Mouse (Mus musculus) brain, embryonic 14.5 days (tissue): ENCODE measurements around the gene Antxr2.

Experiments
- CTCF ChIP-seq: fragments of 200-500 bp; IDR thresholded peaks from 2 replicates; pipeline ENCODE4 v1.5.1; 2012; ENCODE audit warnings: inconsistent platforms, mild to moderate bottlenecking, moderate library complexity, borderline replicate concordance; ENCODE audit not compliant: insufficient read depth, insufficient read length; ENCODE audit errors: extremely low read depth
- POLR2A ChIP-seq: fragments of 200-500 bp; IDR thresholded peaks from 2 replicates; pipeline ENCODE4 v1.6.1; 2012; ENCODE audit warnings: mild to moderate bottlenecking, inconsistent platforms, borderline replicate concordance; ENCODE audit not compliant: poor library complexity, insufficient read depth, insufficient read length, severe bottlenecking; ENCODE audit errors: extremely low read depth

- TF ChIP-seq CTCF (no peak), POLR2A (no peak)
Observed at GRCm38 (mm10) chr5:98025921-98026320, 4.9 kb downstream of the Antxr2 start.
